Mouse (Mus musculus) ES-E14 (cell line): ENCODE results near the gene Kcnk2. TPM values are rescaled to one million over a fixed set of nuclear protein-coding genes. Genes with fewer than 3 reads are reported as not detected.

ENCODE experiments used
- DNase-seq: peaks from one replicate; pipeline ENCODE4 v3.0.0-alpha.2; 2013; ENCODE audit warnings: low read depth, low spot score
- H3K27ac ChIP-seq: 2 replicates; pipeline ENCODE4 v1.5.1; 2012; ENCODE audit warnings: low read depth, mild to moderate bottlenecking, low read length, moderate library complexity, mixed read lengths; ENCODE audit not compliant: poor library complexity, insufficient read depth, severe bottlenecking
- H3K36me3 ChIP-seq: 2 replicates; pipeline ENCODE4 v1.6.1; 2012; ENCODE audit warnings: mild to moderate bottlenecking, low read length, moderate library complexity, mixed read lengths; ENCODE audit not compliant: control insufficient read depth, poor library complexity, insufficient read depth, severe bottlenecking
- H3K4me1 ChIP-seq, 2 experiments: fragments of 150-350 bp in 1 of 2; sonication (generic) in 1 of 2; 2 replicates each; pipeline ENCODE4 v1.6.1; 2012; ENCODE audit warnings: low read length in 2 of 2, mild to moderate bottlenecking in 1 of 2, mixed read lengths in 1 of 2; ENCODE audit not compliant: control insufficient read depth in 2 of 2, insufficient read depth in 2 of 2, poor library complexity in 1 of 2
- H3K4me3 ChIP-seq, 2 experiments: fragments of 150-350 bp in 1 of 2; sonication (generic) in 1 of 2; 2 replicates each; pipeline ENCODE4 v1.5.1; 2012; ENCODE audit warnings: low read length in 2 of 2, low read depth in 1 of 2, mild to moderate bottlenecking in 1 of 2, mixed read lengths in 1 of 2; ENCODE audit not compliant: insufficient read depth in 1 of 2, poor library complexity in 1 of 2, severe bottlenecking in 1 of 2
- H3K9ac ChIP-seq: 2 replicates; pipeline ENCODE4 v1.6.1; 2012; ENCODE audit warnings: low read depth, mild to moderate bottlenecking, low read length, mixed read lengths; ENCODE audit not compliant: poor library complexity, insufficient read depth, severe bottlenecking
- H3K9me3 ChIP-seq: fragments of 150-350 bp; sonication (generic); 2 replicates; pipeline ENCODE4 v1.6.1; 2012; ENCODE audit warnings: low read depth, mild to moderate bottlenecking, low read length; ENCODE audit not compliant: control insufficient read depth, insufficient read depth
- CHD2 ChIP-seq: IDR thresholded peaks from 2 replicates; pipeline ENCODE4 v1.6.1; 2014; ENCODE audit warnings: mild to moderate bottlenecking, low read depth, low read length, inconsistent platforms
- HCFC1 ChIP-seq: IDR thresholded peaks from 2 replicates; pipeline ENCODE4 v1.6.1; 2012; ENCODE audit warnings: low read length, inconsistent platforms, borderline replicate concordance; ENCODE audit not compliant: insufficient read depth
- MAFK ChIP-seq: IDR thresholded peaks from 2 replicates; pipeline ENCODE4 v1.6.1; 2014; ENCODE audit warnings: mild to moderate bottlenecking, low read depth, low read length, inconsistent platforms; ENCODE audit not compliant: insufficient read depth
- ZC3H11A ChIP-seq: IDR thresholded peaks from 2 replicates; pipeline ENCODE4 v1.6.1; 2012; ENCODE audit warnings: low read depth, mild to moderate bottlenecking, inconsistent platforms, low read length, borderline replicate concordance
- ZNF384 ChIP-seq: IDR thresholded peaks from 2 replicates; pipeline ENCODE4 v1.6.1; 2012; ENCODE audit warnings: low read depth, low read length, inconsistent platforms
- in situ Hi-C, 2 experiments: fragments of 600-800 bp; cut with MboI; formaldehyde crosslinking; loops; one replicate each; pipeline ENCODE4 v1.15.1; 2025; ENCODE audit warnings: low sequenced_read_pairs in 2 of 2, inconsistent platforms in 1 of 2; ENCODE audit not compliant: unreplicated experiment in 2 of 2
- total RNA-seq: library from RNA; depleted of rRNA; stranded (reverse); fragments of 300-350 nt; gene quantifications from 2 replicates; pipeline ENCODE4 v1.2.3, GENCODE M21; 2012

Gene Kcnk2
- total RNA-seq, 1 experiment = 0.94 TPM

GRCm38 (mm10) chr1:189386141-189386540, 15.9 kb downstream of the Kcnk2 start:
- no peak overlapping the region for H3K9ac ChIP-seq
- no peak overlapping the region for H3K27ac ChIP-seq
- H3K4me3 ChIP-seq = no peak overlapping the region
- no peaks in the 10 kb centered on the region; the same call in 1 of the 2 replicates for H3K9me3 ChIP-seq
- in situ Hi-C loops = no loop called here
- TF ChIP-seq MAFK (no peak), ZNF384 (no peak), CHD2 (no peak), HCFC1 (no peak), ZC3H11A (no peak)
- DNase-seq = no peak
- no peaks in the 10 kb centered on the region for H3K36me3 ChIP-seq
- no peaks in the 10 kb centered on the region for H3K4me1 ChIP-seq

- no peaks in the 10 kb centered on the region for H3K36me3 ChIP-seq
- no peak overlapping the region for H3K27ac ChIP-seq
- no peak overlapping the region for H3K4me3 ChIP-seq
- in situ Hi-C loops = no loop called here
- H3K9me3 ChIP-seq = no peaks in the 10 kb centered on the region
- no peaks in the 10 kb centered on the region for H3K4me1 ChIP-seq
- DNase-seq = no peak
- H3K9ac ChIP-seq = no peak overlapping the region
- TF ChIP-seq CHD2 (no peak), ZNF384 (no peak), HCFC1 (no peak), MAFK (no peak), ZC3H11A (no peak)
Observed at GRCm38 (mm10) chr1:189367722-189368121, 34.4 kb downstream of the Kcnk2 start.

GRCm38 (mm10) chr1:189364188-189364587, 37.9 kb downstream of the Kcnk2 start:
- no peak overlapping the region for H3K27ac ChIP-seq
- in situ Hi-C loops = no loop called here
- DNase-seq = no peak
- no peaks in the 10 kb centered on the region for H3K4me1 ChIP-seq
- H3K36me3 ChIP-seq = no peaks in the 10 kb centered on the region
- no peaks in the 10 kb centered on the region for H3K9me3 ChIP-seq
- H3K4me3 ChIP-seq = no peak overlapping the region
- H3K9ac ChIP-seq = no peak overlapping the region
- TF ChIP-seq CHD2 (no peak), ZNF384 (no peak), ZC3H11A (no peak), MAFK (no peak), HCFC1 (no peak)

GRCm38 (mm10) chr1:189362579-189362978, 39.5 kb downstream of the Kcnk2 start:
- no peaks in the 10 kb centered on the region for H3K4me1 ChIP-seq
- no peak overlapping the region for H3K4me3 ChIP-seq
- no peak for TF ChIP-seq ZNF384
- TF ChIP-seq MAFK = no peak
- no peak for TF ChIP-seq CHD2
- no peak for TF ChIP-seq HCFC1
- TF ChIP-seq ZC3H11A = no peak
- H3K9me3 ChIP-seq = no peaks in the 10 kb centered on the region
- in situ Hi-C loops = no loop called here
- H3K9ac ChIP-seq = no peak overlapping the region
- H3K27ac ChIP-seq = no peak overlapping the region
- DNase-seq = no peak
- no peaks in the 10 kb centered on the region for H3K36me3 ChIP-seq

- Histone ChIP-seq H3K36me3 (no peaks in the 10 kb centered on the region), H3K4me3 (no peak overlapping the region), H3K9ac (no peak overlapping the region), H3K4me1 (no peaks in the 10 kb centered on the region), H3K27ac (no peak overlapping the region), H3K9me3 (no peaks in the 10 kb centered on the region)
- no peak for TF ChIP-seq ZNF384
- TF ChIP-seq CHD2 = no peak
- no peak for TF ChIP-seq MAFK
- TF ChIP-seq HCFC1 = no peak
- no peak for TF ChIP-seq ZC3H11A
- no peak for DNase-seq
- in situ Hi-C loops = no loop called here
Observed at GRCm38 (mm10) chr1:189359699-189360098, 42.4 kb downstream of the Kcnk2 start.
